Mouse (Mus musculus) thymus, adult 2 months (tissue): ENCODE measurements around the gene Hes1. TPM values are rescaled to one million over a fixed set of nuclear protein-coding genes. Genes with fewer than 3 reads are reported as not detected.

ENCODE experiments used
- DNase-seq: peaks from one replicate; pipeline ENCODE4 v3.0.0; 2021
- H3K27ac ChIP-seq: fragments of 200-500 bp; 2 replicates; pipeline ENCODE4 v1.5.1; 2012; ENCODE audit warnings: low read length, control low read depth; ENCODE audit not compliant: control insufficient read depth, insufficient read depth
- H3K27me3 ChIP-seq: fragments of 200-500 bp; 2 replicates; pipeline ENCODE4 v1.6.1; 2012; ENCODE audit warnings: mild to moderate bottlenecking, low read length, moderate library complexity, mixed read lengths; ENCODE audit not compliant: control insufficient read depth, insufficient read depth
- H3K36me3 ChIP-seq: fragments of 200-500 bp; 2 replicates; pipeline ENCODE4 v1.6.1; 2012; ENCODE audit warnings: mild to moderate bottlenecking, low read length, moderate library complexity; ENCODE audit not compliant: control insufficient read depth, insufficient read depth
- H3K4me1 ChIP-seq: fragments of 200-500 bp; replicated peaks from 2 replicates; pipeline ENCODE4 v1.6.1; 2012; ENCODE audit warnings: low read length; ENCODE audit not compliant: control insufficient read depth, insufficient read depth
- H3K4me3 ChIP-seq: fragments of 200-500 bp; 2 replicates; pipeline ENCODE4 v1.5.1; 2012; ENCODE audit warnings: mild to moderate bottlenecking, low read length, control low read depth, moderate library complexity; ENCODE audit not compliant: control insufficient read depth, insufficient read depth
- CTCF ChIP-seq: fragments of 200-500 bp; IDR thresholded peaks from 2 replicates; pipeline ENCODE4 v1.5.1; 2012; ENCODE audit warnings: mild to moderate bottlenecking, control low read depth, low read length, moderate library complexity, borderline replicate concordance; ENCODE audit not compliant: control insufficient read depth, poor library complexity, insufficient read depth; ENCODE audit errors: extremely low read depth
- POLR2A ChIP-seq: fragments of 200-500 bp; IDR thresholded peaks from 2 replicates; pipeline ENCODE4 v1.6.1; 2012; ENCODE audit warnings: mild to moderate bottlenecking, low read length, control low read depth, moderate library complexity; ENCODE audit not compliant: control insufficient read depth, poor library complexity, insufficient read depth; ENCODE audit errors: extremely low read depth
- WGBS: fragments of 180-500 bp; shearing (Covaris S2); methylation state at CpG from one replicate; pipeline ENCODE4 v1.1.7; 2018; 5-methylcytosine and 5-hydroxymethylcytosine counted together
- polyA plus RNA-seq: library from polyadenylated mRNA; depleted of rRNA; stranded (reverse); fragments of >200 nt; gene quantifications from 2 replicates; pipeline ENCODE4 v1.2.3, GENCODE M21; 2012

The Hes1 gene
- polyA plus RNA-seq, 1 experiment: 33.4 TPM

DNA sequence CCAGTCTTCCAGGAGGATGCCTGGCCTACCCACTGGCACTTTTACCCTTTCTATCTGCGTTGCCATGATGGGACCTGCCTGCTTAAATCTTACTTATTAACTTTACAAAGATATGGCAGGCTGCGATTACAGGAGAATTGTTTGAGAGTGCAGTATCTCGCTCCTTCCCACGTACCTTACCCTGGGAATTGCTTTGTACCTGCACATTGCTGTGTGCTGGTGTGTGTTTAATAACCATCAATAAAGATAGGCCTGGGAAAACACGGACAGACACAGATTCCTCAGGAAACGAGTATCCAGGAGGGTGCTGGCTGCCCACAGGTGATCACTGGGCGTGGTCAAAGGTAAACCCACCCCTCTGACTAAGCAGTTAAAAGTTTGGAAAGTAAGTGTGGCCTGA is 8.3 kb upstream of the Hes1 start:
- H3K4me3 ChIP-seq: no peak overlapping the region
- TF ChIP-seq POLR2A: no peak
- TF ChIP-seq CTCF: no peak
- no peak for DNase-seq
- H3K4me1 ChIP-seq: 0 out of 2 replicates have a peak, but pooled peaks cover 2% of the 10 kb centered on the region
- H3K27me3 ChIP-seq: no peaks in the 10 kb centered on the region
- 87% methylated on average over 7 of the region's 7 CpGs for WGBS
- no peaks in the 10 kb centered on the region for H3K36me3 ChIP-seq
- no peak overlapping the region for H3K27ac ChIP-seq

DNA sequence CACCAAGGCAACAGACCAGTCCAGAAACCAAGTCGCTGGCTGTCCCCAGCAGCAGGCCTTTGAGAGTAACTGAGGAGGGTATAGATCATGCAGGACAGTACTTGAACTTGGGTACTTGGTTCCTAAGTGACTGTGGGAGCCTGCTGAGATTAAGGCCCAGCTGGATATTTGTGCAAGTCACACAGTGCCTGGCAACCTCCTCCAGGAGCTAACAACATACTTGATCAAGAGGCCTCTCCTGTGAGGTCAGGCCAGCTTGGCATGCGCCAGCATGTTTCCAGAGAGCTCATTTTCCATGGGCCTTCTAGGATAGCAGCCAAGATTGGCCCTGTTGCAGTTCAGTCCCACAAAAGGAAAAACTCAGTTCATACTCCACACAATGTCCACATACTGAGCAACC is 7.3 kb upstream of the Hes1 start:
- H3K4me1 ChIP-seq: no peaks in the 10 kb centered on the region

DNA sequence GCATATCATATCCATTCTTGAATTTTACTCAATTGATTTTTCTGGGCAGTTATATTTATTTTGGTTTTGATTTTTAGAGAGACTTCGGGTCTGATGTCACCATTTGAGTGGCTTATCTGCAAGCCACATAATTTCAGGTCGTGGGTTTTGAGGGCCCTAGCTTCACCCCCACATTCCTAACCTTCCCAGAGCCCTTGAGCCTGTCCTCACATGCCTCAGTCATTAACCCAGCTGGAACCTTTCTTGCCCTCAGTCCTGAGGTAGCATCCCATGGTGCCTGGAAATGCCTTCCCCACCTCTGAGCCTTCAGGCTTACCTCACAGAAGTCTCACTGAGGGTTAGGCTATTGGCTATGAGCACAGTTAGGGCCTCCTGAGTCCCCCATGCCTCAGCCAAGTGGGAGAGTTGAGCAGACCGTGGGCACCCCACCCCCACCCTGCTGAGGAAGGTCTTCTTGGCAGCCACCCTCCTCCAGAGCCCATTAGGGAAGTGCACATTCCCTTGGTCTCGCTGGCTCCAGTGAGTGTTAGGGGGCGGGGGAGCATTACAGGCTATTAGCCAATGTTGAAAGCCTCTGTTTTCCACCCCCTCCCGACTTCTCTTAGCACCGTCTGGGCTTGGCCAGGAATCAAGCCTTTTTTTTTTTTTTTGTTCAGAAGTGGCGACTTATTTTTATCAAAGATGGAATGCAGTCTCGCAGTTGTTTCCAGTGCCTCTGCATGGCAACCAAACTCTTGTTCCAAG is 5.0 kb upstream of the Hes1 start:
- TF ChIP-seq CTCF: no peak
- no peak for TF ChIP-seq POLR2A
- no peak overlapping the region for H3K27ac ChIP-seq
- 56% methylated on average over 9 of the region's 9 CpGs for WGBS
- no peak for DNase-seq
- no peaks in the 10 kb centered on the region for H3K36me3 ChIP-seq
- H3K27me3 ChIP-seq: peaks cover 10% of the 10 kb centered on the region; the same call in 1 of the 2 replicates
- H3K4me3 ChIP-seq: no peak overlapping the region
- peaks cover 8% of the 10 kb centered on the region for H3K4me1 ChIP-seq

More for the DNA sequence above, 7.3 kb upstream of the Hes1 start:
- 92% methylated on average over 2 of the region's 2 CpGs for WGBS
- Histone ChIP-seq H3K27me3 (no peaks in the 10 kb centered on the region), H3K4me3 (no peak overlapping the region), H3K27ac (no peak overlapping the region), H3K36me3 (no peaks in the 10 kb centered on the region)
- DNase-seq: no peak
- TF ChIP-seq POLR2A (no peak), CTCF (no peak)

DNA sequence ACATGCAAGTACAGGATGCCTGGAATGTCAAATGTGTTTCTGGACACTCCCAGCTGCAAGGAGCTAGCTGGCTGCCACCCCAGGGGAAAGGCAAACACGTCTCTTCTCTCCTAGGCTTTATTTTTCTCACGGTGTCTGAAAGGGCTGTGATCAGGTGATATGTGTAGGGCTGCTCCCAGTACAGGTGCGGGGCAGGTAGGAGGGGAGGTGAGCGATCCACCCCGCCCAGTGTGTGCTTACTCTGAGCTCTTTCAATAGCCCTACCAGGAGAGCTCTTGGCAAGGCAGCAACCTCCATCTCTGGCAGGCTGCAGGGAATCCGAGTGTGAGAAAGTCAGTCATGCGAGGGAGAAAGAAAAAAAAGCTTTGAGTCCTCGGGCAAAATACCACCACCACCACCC is 3.8 kb upstream of the Hes1 start:
- whole genome bisulfite sequencing: 55% methylated on average over 8 of the region's 8 CpGs
- peaks cover 18% of the 10 kb centered on the region for H3K4me1 ChIP-seq
- TF ChIP-seq POLR2A: no peak
- no peak for TF ChIP-seq CTCF
- H3K4me3 ChIP-seq: no peak overlapping the region
- DNase-seq: no peak
- no peak overlapping the region for H3K27ac ChIP-seq
- no peaks in the 10 kb centered on the region for H3K36me3 ChIP-seq
- peaks cover 13% of the 10 kb centered on the region; the same call in 1 of the 2 replicates for H3K27me3 ChIP-seq

DNA sequence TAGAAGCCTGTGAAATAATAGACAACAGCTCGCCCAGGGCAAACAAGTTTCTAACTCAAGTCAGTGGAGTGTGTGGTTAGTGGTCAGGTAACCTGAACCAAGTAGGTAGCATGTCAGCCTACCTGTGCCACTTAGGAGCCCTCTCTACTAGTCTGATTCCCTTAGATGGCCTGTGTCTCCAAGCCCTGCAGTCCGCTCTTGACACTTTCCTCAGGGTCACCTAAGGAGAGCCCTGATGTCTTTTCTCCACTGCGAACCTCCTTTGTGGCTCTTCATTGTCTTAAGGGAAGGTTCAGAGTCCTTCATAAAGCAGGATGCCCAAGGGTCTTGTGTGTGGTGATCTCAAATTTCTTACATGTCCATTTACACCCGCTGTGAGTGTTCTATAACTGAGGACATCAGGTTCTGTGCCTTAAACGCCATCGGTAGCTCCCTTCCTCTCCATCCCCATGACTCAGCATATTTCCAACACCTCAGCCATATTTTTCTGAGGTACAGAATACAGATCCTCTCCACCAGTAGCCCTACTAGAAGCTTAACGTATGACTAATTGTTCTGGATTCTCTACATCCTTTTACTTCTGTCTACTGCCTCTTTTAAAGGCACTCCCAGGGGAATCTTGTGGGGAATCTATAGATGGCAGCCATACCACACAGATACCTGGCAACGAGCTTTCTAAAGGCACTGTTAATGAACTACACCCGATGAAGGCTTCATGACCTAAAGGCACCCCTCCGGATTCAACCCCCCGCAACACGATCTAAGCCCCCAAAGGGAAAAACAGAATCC is 1.7 kb upstream of the Hes1 start:
- H3K4me1 ChIP-seq: peaks cover 34% of the 10 kb centered on the region
- no peak overlapping the region for H3K4me3 ChIP-seq
- H3K27ac ChIP-seq: no peak overlapping the region

DNA sequence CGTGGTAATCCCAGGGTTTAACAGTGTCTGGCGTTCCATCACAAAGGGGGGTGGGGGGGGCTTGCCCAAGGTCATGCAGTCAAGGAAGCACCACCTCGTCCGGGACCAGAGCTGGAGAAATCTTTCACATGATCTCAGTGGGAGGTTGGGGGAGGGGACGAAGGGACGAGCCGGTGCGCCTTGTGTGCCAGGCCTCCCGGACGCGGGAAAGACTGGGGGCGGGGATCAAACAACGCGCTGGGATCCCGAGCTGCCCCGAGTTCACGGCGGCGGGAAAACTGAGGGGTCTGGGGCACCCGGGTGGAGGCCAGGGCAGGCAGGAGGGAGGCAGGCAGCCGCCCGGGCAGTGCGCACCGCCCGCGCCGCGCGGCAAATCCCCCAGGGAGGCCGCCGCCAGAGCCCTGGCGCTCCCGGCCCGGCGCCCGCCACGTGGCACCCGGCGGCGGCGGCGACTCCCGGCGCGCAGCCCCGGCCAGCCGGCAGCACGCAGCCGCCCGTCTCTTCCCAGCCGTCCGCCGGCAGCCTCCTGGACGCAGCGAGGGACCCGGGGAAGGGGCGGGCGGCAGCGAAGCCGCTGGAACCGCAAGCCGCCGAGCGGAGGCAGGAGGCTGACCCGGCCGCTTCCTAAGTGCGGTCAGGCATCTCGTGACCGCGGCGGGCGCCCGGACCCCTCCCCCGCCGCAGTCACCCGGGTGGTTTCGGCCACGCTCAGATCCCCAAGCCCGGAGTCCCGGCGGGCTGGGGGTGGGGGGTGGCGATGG is 883 bp upstream of the Hes1 start:
- under 1% methylated on average over 82 of the region's 82 CpGs for WGBS
- peaks cover 34% of the 10 kb centered on the region for H3K4me1 ChIP-seq
- H3K36me3 ChIP-seq: no peaks in the 10 kb centered on the region
- peaks cover 27% of the 10 kb centered on the region; the same call in 1 of the 2 replicates for H3K27me3 ChIP-seq
- no peak for TF ChIP-seq CTCF
- no peak for TF ChIP-seq POLR2A
- peak overlapping the region; percentile 32 for H3K4me3 ChIP-seq
- H3K27ac ChIP-seq: no peak overlapping the region
- DNase-seq: peak; percentile 13

More for the DNA sequence above, 1.7 kb upstream of the Hes1 start:
- Histone ChIP-seq H3K27me3 (peaks cover 22% of the 10 kb centered on the region; the same call in 1 of the 2 replicates), H3K36me3 (no peaks in the 10 kb centered on the region)
- 41% methylated on average over 12 of the region's 12 CpGs for WGBS
- TF ChIP-seq POLR2A: no peak
- TF ChIP-seq CTCF: no peak
- DNase-seq: no peak
